Mouse (Mus musculus): ENCODE measurements at regions not wholly inside any gene's neighbourhood (a gene's known extent, or its start where the extent isn't known, plus 50 kb on each side); places are given as distances from the start of the nearest gene placed in this dataset.
A peak's percentile ranks its signal among the peaks of the same experiment; 100 is the strongest.

- no peak overlapping the region for H3K27ac ChIP-seq
Observed at GRCm38 (mm10) chr6:67112311-67112710, 75.1 kb upstream of the Gadd45a start.

GRCm38 (mm10) chr6:67111581-67111980 is 74.3 kb upstream of the Gadd45a start:
- H3K4me3 ChIP-seq = no peak overlapping the region
- H3K27ac ChIP-seq = no peak overlapping the region
- H3K4me1 ChIP-seq = peaks cover 9% of the 10 kb centered on the region; the same call in 1 of the 2 replicates
- WGBS = 67% methylated on average over 2 of the region's 2 CpGs
- no peak for ATAC-seq (ENCODE audit: insufficient number of reproducible peaks, insufficient read depth, low FRiP score, low TSS enrichment, low read depth)
- no peak overlapping the region for H3K4me2 ChIP-seq
- H3K9me3 ChIP-seq = no peaks in the 10 kb centered on the region
- no peaks in the 10 kb centered on the region for H3K36me3 ChIP-seq
- peaks cover 10% of the 10 kb centered on the region for H3K27me3 ChIP-seq
- no peak overlapping the region for H3K9ac ChIP-seq

More at GRCm38 (mm10) chr6:67112311-67112710, 75.1 kb upstream of the Gadd45a start:
- no peaks in the 10 kb centered on the region for H3K9me3 ChIP-seq
- no peaks in the 10 kb centered on the region for H3K36me3 ChIP-seq
- no peak overlapping the region for H3K4me3 ChIP-seq
- WGBS = 47% methylated on average over 6 of the region's 6 CpGs
- peaks cover 9% of the 10 kb centered on the region; the same call in 1 of the 2 replicates for H3K4me1 ChIP-seq
- no peak for ATAC-seq (ENCODE audit: insufficient number of reproducible peaks, insufficient read depth, low FRiP score, low TSS enrichment, low read depth)
- H3K4me2 ChIP-seq = no peak overlapping the region
- peaks cover 10% of the 10 kb centered on the region for H3K27me3 ChIP-seq
- no peak overlapping the region for H3K9ac ChIP-seq

GRCm38 (mm10) chr6:67110391-67110790 is 73.1 kb upstream of the Gadd45a start:
- Histone ChIP-seq H3K27ac (no peak overlapping the region), H3K4me3 (no peak overlapping the region), H3K27me3 (peaks cover 10% of the 10 kb centered on the region), H3K4me1 (peaks cover 7% of the 10 kb centered on the region; the same call in 1 of the 2 replicates), H3K36me3 (no peaks in the 10 kb centered on the region), H3K9me3 (no peaks in the 10 kb centered on the region), H3K9ac (no peak overlapping the region), H3K4me2 (no peak overlapping the region)
- WGBS = 49% methylated on average over 1 of the region's 1 CpGs
- ATAC-seq (ENCODE audit: insufficient number of reproducible peaks, insufficient read depth, low FRiP score, low TSS enrichment, low read depth) = no peak

GRCm38 (mm10) chr6:67109774-67110173 is 72.5 kb upstream of the Gadd45a start:
- no peak overlapping the region for H3K27ac ChIP-seq
- peaks cover 7% of the 10 kb centered on the region; the same call in 1 of the 2 replicates for H3K4me1 ChIP-seq
- H3K36me3 ChIP-seq = no peaks in the 10 kb centered on the region
- H3K27me3 ChIP-seq = peaks cover 10% of the 10 kb centered on the region
- no peak overlapping the region for H3K4me3 ChIP-seq
- 64% methylated on average over 4 of the region's 4 CpGs for WGBS
- no peak overlapping the region for H3K9ac ChIP-seq
- H3K4me2 ChIP-seq = no peak overlapping the region
- no peak for ATAC-seq (ENCODE audit: insufficient number of reproducible peaks, insufficient read depth, low FRiP score, low TSS enrichment, low read depth)
- no peaks in the 10 kb centered on the region for H3K9me3 ChIP-seq

GRCm38 (mm10) chr6:67107517-67107916 is 70.3 kb upstream of the Gadd45a start:
- Histone ChIP-seq H3K9me3 (no peaks in the 10 kb centered on the region), H3K4me3 (no peak overlapping the region), H3K4me1 (no peaks in the 10 kb centered on the region), H3K36me3 (no peaks in the 10 kb centered on the region), H3K9ac (no peak overlapping the region), H3K27me3 (no peaks in the 10 kb centered on the region), H3K4me2 (no peak overlapping the region), H3K27ac (no peak overlapping the region)
- WGBS = 84% methylated on average over 4 of the region's 4 CpGs
- ATAC-seq (ENCODE audit: insufficient number of reproducible peaks, insufficient read depth, low FRiP score, low TSS enrichment, low read depth) = no peak

- Histone ChIP-seq H3K4me3 (no peak overlapping the region), H3K36me3 (no peaks in the 10 kb centered on the region), H3K27ac (no peak overlapping the region), H3K4me2 (no peak overlapping the region), H3K9me3 (no peaks in the 10 kb centered on the region), H3K4me1 (0 out of 2 replicates have a peak, but pooled peaks cover 3% of the 10 kb centered on the region), H3K27me3 (no peaks in the 10 kb centered on the region), H3K9ac (no peak overlapping the region)
- 93% methylated on average over 2 of the region's 2 CpGs for WGBS
- ATAC-seq (ENCODE audit: insufficient number of reproducible peaks, insufficient read depth, low FRiP score, low TSS enrichment, low read depth) = no peak
Observed at GRCm38 (mm10) chr6:67106493-67106892, 69.2 kb upstream of the Gadd45a start.

GRCm38 (mm10) chr6:67105386-67105785 is 68.1 kb upstream of the Gadd45a start:
- Histone ChIP-seq H3K4me3 (no peak overlapping the region), H3K4me2 (no peak overlapping the region), H3K27ac (no peak overlapping the region), H3K9me3 (no peaks in the 10 kb centered on the region), H3K36me3 (no peaks in the 10 kb centered on the region), H3K9ac (no peak overlapping the region), H3K4me1 (0 out of 2 replicates have a peak, but pooled peaks cover 3% of the 10 kb centered on the region), H3K27me3 (no peaks in the 10 kb centered on the region)
- WGBS = 23% methylated on average over 4 of the region's 4 CpGs
- ATAC-seq (ENCODE audit: insufficient number of reproducible peaks, insufficient read depth, low FRiP score, low TSS enrichment, low read depth) = no peak

GRCm38 (mm10) chr6:67104205-67104604 is 66.9 kb upstream of the Gadd45a start:
- no peaks in the 10 kb centered on the region for H3K27me3 ChIP-seq
- WGBS = 86% methylated on average over 3 of the region's 3 CpGs
- no peak overlapping the region for H3K27ac ChIP-seq
- no peak overlapping the region for H3K9ac ChIP-seq
- no peak for ATAC-seq (ENCODE audit: insufficient number of reproducible peaks, insufficient read depth, low FRiP score, low TSS enrichment, low read depth)
- no peak overlapping the region for H3K4me2 ChIP-seq
- no peaks in the 10 kb centered on the region for H3K9me3 ChIP-seq
- no peak overlapping the region for H3K4me3 ChIP-seq
- 0 out of 2 replicates have a peak, but pooled peaks cover 3% of the 10 kb centered on the region for H3K4me1 ChIP-seq
- no peaks in the 10 kb centered on the region for H3K36me3 ChIP-seq

GRCm38 (mm10) chr6:67102541-67103134 is 65.4 kb upstream of the Gadd45a start:
- Histone ChIP-seq H3K4me2 (no peak overlapping the region), H3K9me3 (no peaks in the 10 kb centered on the region), H3K4me1 (0 out of 2 replicates have a peak, but pooled peaks cover 3% of the 10 kb centered on the region), H3K27me3 (no peaks in the 10 kb centered on the region), H3K36me3 (no peaks in the 10 kb centered on the region), H3K9ac (no peak overlapping the region), H3K27ac (no peak overlapping the region), H3K4me3 (no peak overlapping the region)
- 57% methylated on average over 11 of the region's 11 CpGs for WGBS
- ATAC-seq (ENCODE audit: insufficient number of reproducible peaks, insufficient read depth, low FRiP score, low TSS enrichment, low read depth) = no peak

GRCm38 (mm10) chr6:67102014-67102413 is 64.8 kb upstream of the Gadd45a start:
- Histone ChIP-seq H3K4me3 (no peak overlapping the region), H3K27me3 (no peaks in the 10 kb centered on the region), H3K9ac (no peak overlapping the region), H3K4me1 (0 out of 2 replicates have a peak, but pooled peaks cover 3% of the 10 kb centered on the region), H3K36me3 (no peaks in the 10 kb centered on the region), H3K27ac (no peak overlapping the region), H3K4me2 (no peak overlapping the region), H3K9me3 (no peaks in the 10 kb centered on the region)
- peak; percentile 32; the same call in 1 of the 2 replicates for ATAC-seq (ENCODE audit: insufficient number of reproducible peaks, insufficient read depth, low FRiP score, low TSS enrichment, low read depth)
- WGBS = 82% methylated on average over 4 of the region's 4 CpGs

- Histone ChIP-seq H3K9me3 (no peaks in the 10 kb centered on the region), H3K4me2 (no peak overlapping the region), H3K27ac (no peak overlapping the region), H3K4me3 (no peak overlapping the region), H3K4me1 (no peaks in the 10 kb centered on the region), H3K27me3 (no peaks in the 10 kb centered on the region), H3K9ac (no peak overlapping the region), H3K36me3 (no peaks in the 10 kb centered on the region)
- WGBS = 62% methylated on average over 3 of the region's 3 CpGs
- no peak for ATAC-seq (ENCODE audit: insufficient number of reproducible peaks, insufficient read depth, low FRiP score, low TSS enrichment, low read depth)
Observed at GRCm38 (mm10) chr6:67094426-67094825, 57.2 kb upstream of the Gadd45a start.

- no peak overlapping the region for H3K9ac ChIP-seq
- H3K27ac ChIP-seq = no peak overlapping the region
- no peak overlapping the region for H3K4me3 ChIP-seq
- no peak for ATAC-seq (ENCODE audit: insufficient number of reproducible peaks, insufficient read depth, low FRiP score, low TSS enrichment, low read depth)
- H3K27me3 ChIP-seq = no peaks in the 10 kb centered on the region
- WGBS = 74% methylated on average over 1 of the region's 1 CpGs
- no peaks in the 10 kb centered on the region for H3K9me3 ChIP-seq
- no peak overlapping the region for H3K4me2 ChIP-seq
- H3K4me1 ChIP-seq = no peaks in the 10 kb centered on the region
- H3K36me3 ChIP-seq = no peaks in the 10 kb centered on the region
Observed at GRCm38 (mm10) chr6:67093128-67093527, 55.9 kb upstream of the Gadd45a start.
